Comparison of ENCODE assay signal across 9 mouse cellular contexts in the genomic region with DNA sequence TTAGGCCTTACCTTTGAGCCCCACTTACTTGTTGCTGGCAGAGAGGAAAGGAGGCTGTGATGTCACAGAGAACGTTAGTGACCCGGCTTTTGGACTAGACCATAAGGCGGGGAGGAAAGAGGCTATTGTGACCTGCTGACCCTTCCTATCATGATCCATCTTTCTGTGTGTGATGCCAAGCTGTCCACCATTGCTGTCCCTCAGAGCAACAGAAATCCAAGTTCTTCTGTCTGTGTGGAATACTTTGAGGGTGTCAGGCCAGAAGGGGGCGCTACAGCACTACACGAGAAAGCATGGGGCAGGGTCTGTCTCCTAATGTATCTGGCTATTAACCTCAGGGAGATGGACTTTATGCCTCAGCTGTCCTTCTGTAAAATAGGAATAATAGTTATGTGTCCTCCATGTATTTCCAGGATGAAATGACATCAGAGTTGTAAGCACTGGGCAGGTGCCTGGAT. TPM values are rescaled to one million over a fixed set of nuclear protein-coding genes. Genes with fewer than 3 reads are reported as not detected.
DNase-seq lines count a peak whose midpoint lies in the region; ATAC-seq lines count a peak whose summit lies in the region.
"Had no signal": no experiment of that assay in that cellular context is flagged by ENCODE, and none has a peak within 500 bp of the region (broad histone marks: within the 10 kb centered on the region; RNA-seq: fewer than 3 reads in every experiment).

Gene Tex48 (minus strand): TSS at position 51 of the 458 bp plus-strand sequence.

- 0 out of 2 replicates have a peak, but pooled peaks have one; percentile 24 for ATAC-seq in forebrain, embryonic 11.5 days (replicated peaks; ENCODE audit: low FRiP score)
- no peak for ATAC-seq in forebrain, embryonic 15.5 days (replicated peaks)
- ATAC-seq in midbrain, embryonic 13.5 days, result no peak

- H3K36me3 ChIP-seq in forebrain, embryonic 11.5 days (ENCODE audit: control insufficient read depth, insufficient read depth, low read length), result no peaks in the 10 kb centered on the region
- no peaks in the 10 kb centered on the region for H3K36me3 ChIP-seq in forebrain, embryonic 15.5 days
- no peaks in the 10 kb centered on the region for H3K36me3 ChIP-seq in midbrain, embryonic 10.5 days
- no peaks in the 10 kb centered on the region for H3K36me3 ChIP-seq in midbrain, embryonic 13.5 days

- no peak within 1 kb of the TSS for H3K27ac ChIP-seq in forebrain, embryonic 11.5 days (ENCODE audit: low read depth, low read length)
- H3K27ac ChIP-seq in forebrain, embryonic 15.5 days (replicated peaks), result no peak within 1 kb of the TSS
- no peak within 1 kb of the TSS for H3K27ac ChIP-seq in midbrain, embryonic 10.5 days (replicated peaks)
- H3K27ac ChIP-seq in midbrain, embryonic 13.5 days, result no peak within 1 kb of the TSS

- no peaks in the 10 kb centered on the region for H3K9me3 ChIP-seq in forebrain, embryonic 11.5 days (ENCODE audit: control insufficient read depth, low read length)
- no peaks in the 10 kb centered on the region for H3K9me3 ChIP-seq in forebrain, embryonic 15.5 days
- H3K9me3 ChIP-seq in midbrain, embryonic 10.5 days (replicated peaks), result no peaks in the 10 kb centered on the region
- no peaks in the 10 kb centered on the region for H3K9me3 ChIP-seq in midbrain, embryonic 13.5 days

- no peak within 1 kb of the TSS for H3K4me2 ChIP-seq in forebrain, embryonic 11.5 days (ENCODE audit: low read depth, low read length, severe bottlenecking)
- H3K4me2 ChIP-seq in forebrain, embryonic 15.5 days (replicated peaks), result no peak within 1 kb of the TSS
- no peak within 1 kb of the TSS for H3K4me2 ChIP-seq in midbrain, embryonic 13.5 days (replicated peaks)

- H3K9ac ChIP-seq in forebrain, embryonic 11.5 days (ENCODE audit: low read length), result no peak within 1 kb of the TSS
- no peak within 1 kb of the TSS for H3K9ac ChIP-seq in forebrain, embryonic 15.5 days (replicated peaks)
- no peak within 1 kb of the TSS for H3K9ac ChIP-seq in midbrain, embryonic 13.5 days (replicated peaks)

- H3K27me3 ChIP-seq in forebrain, embryonic 11.5 days (ENCODE audit: control insufficient read depth, insufficient read depth, low read length), result no peaks in the 10 kb centered on the region
- H3K27me3 ChIP-seq in forebrain, embryonic 15.5 days, result no peaks in the 10 kb centered on the region
- H3K27me3 ChIP-seq in midbrain, embryonic 10.5 days (ENCODE audit: low read depth, poor library complexity, severe bottlenecking), result no peaks in the 10 kb centered on the region
- H3K27me3 ChIP-seq in midbrain, embryonic 13.5 days, result no peaks in the 10 kb centered on the region

- DNase-seq in forebrain, embryonic 11.5 days (ENCODE audit: low spot score), result peak; percentile 76
- peak; percentile 38 for DNase-seq in midbrain, embryonic 10.5 days (ENCODE audit: low spot score)
- peak; percentile 16 for DNase-seq in c-Kit-positive CD71-negative TER-119-negative erythroid progenitor cells, embryonic 14.5 days (ENCODE audit: low read depth)
- peak; percentile 49 for DNase-seq in mesoderm, embryonic 11.5 days (ENCODE audit: low read depth, low spot score)
- no peak for DNase-seq in left cerebral cortex, postnatal 36 days (ENCODE audit: low spot score in 2 of 2)
- DNase-seq in urinary bladder, adult 2 months (ENCODE audit: low spot score), result no peak

- H3K4me3 ChIP-seq in forebrain, embryonic 11.5 days (ENCODE audit: low read depth, low read length), result no peak within 1 kb of the TSS
- H3K4me3 ChIP-seq in forebrain, embryonic 15.5 days, result no peak within 1 kb of the TSS
- no peak within 1 kb of the TSS for H3K4me3 ChIP-seq in midbrain, embryonic 10.5 days
- H3K4me3 ChIP-seq in midbrain, embryonic 13.5 days (replicated peaks), result no peak within 1 kb of the TSS

- no peaks in the 10 kb centered on the region for H3K4me1 ChIP-seq in forebrain, embryonic 11.5 days (replicated peaks; ENCODE audit: control insufficient read depth, insufficient read depth, low read length)
- H3K4me1 ChIP-seq in forebrain, embryonic 15.5 days, result no peaks in the 10 kb centered on the region
- H3K4me1 ChIP-seq in midbrain, embryonic 10.5 days, result no peaks in the 10 kb centered on the region
- H3K4me1 ChIP-seq in midbrain, embryonic 13.5 days (replicated peaks), result no peaks in the 10 kb centered on the region

- 56% methylated on average over 5 of the region's 5 CpGs for WGBS in forebrain, embryonic 11.5 days
- WGBS in forebrain, embryonic 15.5 days, result 55% methylated on average over 5 of the region's 5 CpGs
- WGBS in midbrain, embryonic 10.5 days, result 66% methylated on average over 5 of the region's 5 CpGs
- 56% methylated on average over 5 of the region's 5 CpGs for WGBS in midbrain, embryonic 13.5 days

- intact Hi-C loops in left cerebral cortex, postnatal 36 days (cut with DNase I), result no loop called here

RNA-seq across cellular contexts. Expression of gene Tex48, which starts in this region (rescaled TPM):
- polyA plus RNA-seq in forebrain, embryonic 11.5 days (2014; fragmentation: Nextera tagmentation; extraction: Ambion mirVana), result not detected in 2 replicates
- not detected in 2 replicates for polyA plus RNA-seq in forebrain, embryonic 15.5 days (2015; fragmentation: Nextera tagmentation; extraction: Ambion mirVana)
- not detected in 2 replicates for polyA plus RNA-seq in midbrain, embryonic 10.5 days (2016; fragmentation: Nextera tagmentation; extraction: Ambion mirVana)
- polyA plus RNA-seq in midbrain, embryonic 13.5 days (2015; fragmentation: Nextera tagmentation; extraction: Ambion mirVana), result not detected in 2 replicates
- not detected for total RNA-seq in left cerebral cortex, postnatal 36 days (2021)
- not detected in 2 replicates for polyA plus RNA-seq in urinary bladder, adult 2 months (2012; rRNA removed)
- total RNA-seq: heart, postnatal 10 days had no signal

Comparison
In these comparisons a context has a peak if more than half of its experiments do, and no peak if none do; other contexts are left out.
1. Peak in DNase-seq and ATAC-seq in forebrain, embryonic 11.5 days; RNA of the gene not detected or under 1 TPM.
2. Peak in DNase-seq in midbrain, embryonic 10.5 days; RNA of the gene not detected or under 1 TPM.
3. DNase-seq: peak in c-Kit-positive CD71-negative TER-119-negative erythroid progenitor cells, embryonic 14.5 days (single experiment) and mesoderm, embryonic 11.5 days (single experiment); none in left cerebral cortex, postnatal 36 days (0 of 2) and urinary bladder, adult 2 months (single experiment).